Mouse (Mus musculus) MEL (cell line): ENCODE results near the gene 1110008L16Rik. TPM values are rescaled to one million over a fixed set of nuclear protein-coding genes. Genes with fewer than 3 reads are reported as not detected.

Experiments used
- DNase-seq: peaks from one replicate; pipeline ENCODE4 v3.0.0; 2011; ENCODE audit warnings: low read depth, low spot score
- H3K27ac ChIP-seq: 2 replicates; pipeline ENCODE4 v1.5.1; 2012; ENCODE audit warnings: low read depth, mild to moderate bottlenecking, control low read depth, low read length, moderate library complexity; ENCODE audit not compliant: control insufficient read depth
- H3K27me3 ChIP-seq, 2 experiments: fragments of 150-350 bp in 1 of 2; sonication (generic) in 1 of 2; 2 replicates each; pipeline ENCODE4 v1.6.1; 2012; ENCODE audit warnings: low read length in 2 of 2, mild to moderate bottlenecking in 2 of 2, improper control_type of control experiment in 1 of 2, moderate library complexity in 1 of 2; ENCODE audit not compliant: insufficient read depth in 2 of 2, control insufficient read depth in 1 of 2
- H3K36me3 ChIP-seq, 2 experiments: 2 replicates each; pipeline ENCODE4 v1.6.1; 2012 to 2014; ENCODE audit warnings: low read length in 2 of 2, improper control_type of control experiment in 1 of 2, inconsistent platforms in 1 of 2, mild to moderate bottlenecking in 1 of 2; ENCODE audit not compliant: insufficient read depth in 2 of 2, control insufficient read depth in 1 of 2
- H3K4me1 ChIP-seq, 2 experiments: fragments of 150-350 bp in 1 of 2; sonication (generic) in 1 of 2; 2 replicates each; pipeline ENCODE4 v1.6.1; 2012; ENCODE audit warnings: low read length in 2 of 2, improper control_type of control experiment in 1 of 2, mild to moderate bottlenecking in 1 of 2; ENCODE audit not compliant: insufficient read depth in 2 of 2, control insufficient read depth in 1 of 2
- H3K4me3 ChIP-seq, 2 experiments: fragments of 150-350 bp in 1 of 2; sonication (generic) in 1 of 2; 2 replicates each; pipeline ENCODE4 v1.5.1; 2012; ENCODE audit warnings: low read depth in 2 of 2, low read length in 2 of 2, mild to moderate bottlenecking in 2 of 2, moderate library complexity in 2 of 2, control low read depth in 1 of 2, improper control_type of control experiment in 1 of 2; ENCODE audit not compliant: control insufficient read depth in 1 of 2, insufficient read depth in 1 of 2
- H3K79me2 ChIP-seq: 2 replicates; pipeline ENCODE4 v1.6.1; 2012; ENCODE audit warnings: mild to moderate bottlenecking, low read length, moderate library complexity; ENCODE audit not compliant: control insufficient read depth, poor library complexity, insufficient read depth
- H3K9ac ChIP-seq: 2 replicates; pipeline ENCODE4 v1.6.1; 2012; ENCODE audit warnings: low read depth, mild to moderate bottlenecking, control low read depth, low read length, moderate library complexity; ENCODE audit not compliant: control insufficient read depth, poor library complexity, severe bottlenecking
- H3K9me3 ChIP-seq: fragments of 150-350 bp; sonication (generic); replicated peaks from 2 replicates; pipeline ENCODE4 v1.6.1; 2012; ENCODE audit warnings: mild to moderate bottlenecking, low read length, improper control_type of control experiment, moderate library complexity; ENCODE audit not compliant: insufficient read depth
- BHLHE40 ChIP-seq: IDR thresholded peaks from 2 replicates; pipeline ENCODE4 v1.6.1; 2012; ENCODE audit warnings: low read depth, mild to moderate bottlenecking, inconsistent platforms, low read length, improper control_type of control experiment, borderline replicate concordance
- CHD2 ChIP-seq: IDR thresholded peaks from 2 replicates; pipeline ENCODE4 v1.6.1; 2011; ENCODE audit warnings: low read length, improper control_type of control experiment
- CTCF ChIP-seq, 3 experiments: IDR thresholded peaks in 2 of 3; conservative IDR thresholded peaks in 1 of 3; 2 replicates each; pipeline ENCODE4 v1.5.1; 2011 to 2012; ENCODE audit warnings: low read length in 3 of 3, low read depth in 2 of 3, mild to moderate bottlenecking in 2 of 3, improper control_type of control experiment in 1 of 3, inconsistent platforms in 1 of 3, mixed read lengths in 1 of 3, moderate library complexity in 1 of 3; ENCODE audit not compliant: control insufficient read depth in 1 of 3, insufficient read depth in 1 of 3, poor library complexity in 1 of 3, severe bottlenecking in 1 of 3
- EP300 ChIP-seq, 2 experiments: IDR thresholded peaks; 2 replicates each; pipeline ENCODE4 v1.6.1; 2011; ENCODE audit warnings: improper control_type of control experiment in 2 of 2, low read length in 2 of 2, low read depth in 1 of 2, mild to moderate bottlenecking in 1 of 2
- ETS1 ChIP-seq: IDR thresholded peaks from 2 replicates; pipeline ENCODE4 v1.6.1; 2012; ENCODE audit warnings: low read depth, mild to moderate bottlenecking, inconsistent platforms, low read length, improper control_type of control experiment, moderate library complexity
- GATA1 ChIP-seq: IDR thresholded peaks from 2 replicates; pipeline ENCODE4 v1.6.1; 2011; ENCODE audit warnings: low read depth, low read length, improper control_type of control experiment
- HCFC1 ChIP-seq: IDR thresholded peaks from 2 replicates; pipeline ENCODE4 v1.6.1; 2012; ENCODE audit warnings: low read depth, mild to moderate bottlenecking, inconsistent platforms, low read length, improper control_type of control experiment, moderate library complexity
- JUND ChIP-seq: IDR thresholded peaks from 2 replicates; pipeline ENCODE4 v1.6.1; 2011; ENCODE audit warnings: low read depth, mild to moderate bottlenecking, improper control_type of control experiment, low read length
- KAT2A ChIP-seq: conservative IDR thresholded peaks from 2 replicates; pipeline ENCODE4 v1.6.1; 2012; ENCODE audit warnings: low read depth, low read length, improper control_type of control experiment, inconsistent platforms
- MAFK ChIP-seq: IDR thresholded peaks from 2 replicates; pipeline ENCODE4 v1.6.1; 2011; ENCODE audit warnings: low read depth, mild to moderate bottlenecking, low read length, improper control_type of control experiment, borderline replicate concordance
- MAX ChIP-seq: IDR thresholded peaks from 2 replicates; pipeline ENCODE4 v1.6.1; 2011; ENCODE audit warnings: low read length, improper control_type of control experiment
- MEF2A ChIP-seq: IDR thresholded peaks from 2 replicates; pipeline ENCODE4 v1.6.1; 2014; ENCODE audit warnings: low read depth, mild to moderate bottlenecking, inconsistent platforms, low read length, improper control_type of control experiment; ENCODE audit not compliant: poor library complexity, insufficient replicate concordance, severe bottlenecking; ENCODE audit errors: extremely low read depth
- MXI1 ChIP-seq: IDR thresholded peaks from 2 replicates; pipeline ENCODE4 v1.6.1; 2011; ENCODE audit warnings: mild to moderate bottlenecking, low read depth, low read length, improper control_type of control experiment
- MYB ChIP-seq: IDR thresholded peaks from 2 replicates; pipeline ENCODE4 v1.6.1; 2011; ENCODE audit warnings: mild to moderate bottlenecking, low read depth, low read length, improper control_type of control experiment
- MYC ChIP-seq: IDR thresholded peaks from 2 replicates; pipeline ENCODE4 v1.6.1; 2011; ENCODE audit warnings: low read depth, mild to moderate bottlenecking, low read length, improper control_type of control experiment, moderate library complexity
- NRF1 ChIP-seq: IDR thresholded peaks from 2 replicates; pipeline ENCODE4 v1.6.1; 2014; ENCODE audit warnings: low read depth, mild to moderate bottlenecking, inconsistent platforms, low read length, improper control_type of control experiment, moderate library complexity; ENCODE audit not compliant: poor library complexity, insufficient read depth, severe bottlenecking
- POLR2A ChIP-seq, 2 experiments: IDR thresholded peaks; 2 replicates each; pipeline ENCODE4 v1.6.1; 2011 to 2012; ENCODE audit warnings: low read length in 2 of 2, mild to moderate bottlenecking in 2 of 2, control low read depth in 1 of 2, improper control_type of control experiment in 1 of 2, low read depth in 1 of 2, moderate library complexity in 1 of 2; ENCODE audit not compliant: control insufficient read depth in 1 of 2, insufficient read depth in 1 of 2, poor library complexity in 1 of 2
- POLR2AphosphoS5 ChIP-seq: IDR thresholded peaks from 2 replicates; pipeline ENCODE4 v1.6.1; 2012; ENCODE audit warnings: low read depth, borderline replicate concordance, mild to moderate bottlenecking, inconsistent platforms, low read length, moderate library complexity, mixed read lengths
- RAD21 ChIP-seq: IDR thresholded peaks from 2 replicates; pipeline ENCODE4 v1.6.1; 2011; ENCODE audit warnings: mild to moderate bottlenecking, low read depth, low read length, improper control_type of control experiment
- SMC3 ChIP-seq: IDR thresholded peaks from 2 replicates; pipeline ENCODE4 v1.6.1; 2011; ENCODE audit warnings: low read depth, low read length, improper control_type of control experiment
- TCF12 ChIP-seq: IDR thresholded peaks from 2 replicates; pipeline ENCODE4 v1.6.1; 2014; ENCODE audit warnings: low read depth, mild to moderate bottlenecking, inconsistent platforms, low read length, improper control_type of control experiment, moderate library complexity
- USF1 ChIP-seq: IDR thresholded peaks from 2 replicates; pipeline ENCODE4 v1.6.1; 2014; ENCODE audit warnings: low read depth, mild to moderate bottlenecking, inconsistent platforms, low read length, improper control_type of control experiment, moderate library complexity
- ZC3H11A ChIP-seq: IDR thresholded peaks from 2 replicates; pipeline ENCODE4 v1.6.1; 2012; ENCODE audit warnings: low read depth, mild to moderate bottlenecking, inconsistent platforms, low read length, improper control_type of control experiment
- ZMIZ1 ChIP-seq: IDR thresholded peaks from 2 replicates; pipeline ENCODE4 v1.6.1; 2012; ENCODE audit warnings: low read depth, mild to moderate bottlenecking, inconsistent platforms, low read length, improper control_type of control experiment, moderate library complexity
- ZNF384 ChIP-seq: IDR thresholded peaks from 2 replicates; pipeline ENCODE4 v1.6.1; 2012; ENCODE audit warnings: low read depth, mild to moderate bottlenecking, inconsistent platforms, low read length, improper control_type of control experiment
- polyA plus RNA-seq, 2 experiments: library from polyadenylated mRNA; stranded (reverse) in 1 of 2; unstranded in 1 of 2; fragments of >175 nt in 1 of 2; fragments of >200 nt in 1 of 2; gene quantifications; 2 replicates each; pipeline versions ENCODE4 v1.2.1 to v1.2.4; 2012; ENCODE audit warnings: low replicate concordance in 2 of 2, low read depth in 1 of 2; ENCODE audit not compliant: insufficient read length in 2 of 2, insufficient read depth in 1 of 2, missing spikeins in 1 of 2
- total RNA-seq: library from RNA; depleted of rRNA; stranded (reverse); fragments of 300-350 nt; gene quantifications from 2 replicates; pipeline ENCODE4 v1.2.3, GENCODE M21; 2012

Gene 1110008L16Rik
- total and polyA plus RNA-seq, 3 experiments: 24.9 to 26.2 TPM; not detected in 1

GRCm38 (mm10) chr12:55343998-55344397, 44.6 kb downstream of the 1110008L16Rik start:
- H3K79me2 ChIP-seq: 0 out of 2 replicates have a peak, but pooled peaks cover 1% of the 10 kb centered on the region
- no peaks in the 10 kb centered on the region for H3K9me3 ChIP-seq
- no peak for DNase-seq
- TF ChIP-seq ZMIZ1 (no peak), EP300 (IDR thresholded peaks at IDR 0.05; ENCODE audit: low read depth in 1 of 2, low read length in 2 of 2) (no peak), GATA1 (no peak), MYB (no peak), MAX (no peak), ETS1 (no peak), BHLHE40 (no peak), KAT2A (no peak), MXI1 (no peak), MAFK (no peak), HCFC1 (no peak), CTCF (IDR thresholded peaks at IDR 0.05 in 2 of 3, conservative IDR thresholded peaks at IDR 0.05 in 1 of 3; ENCODE audit: control insufficient read depth in 1 of 3, insufficient read depth in 1 of 3, low read depth in 2 of 3, low read length in 3 of 3, poor library complexity in 1 of 3, severe bottlenecking in 1 of 3) (no peak), SMC3 (no peak), RAD21 (no peak), MEF2A (no peak), POLR2A (IDR thresholded peaks at IDR 0.05; ENCODE audit: control insufficient read depth in 1 of 2, insufficient read depth in 1 of 2, low read depth in 1 of 2, low read length in 2 of 2, poor library complexity in 1 of 2) (no peak), USF1 (no peak)
- H3K27ac ChIP-seq: peak overlapping the region; percentile 27
- peak overlapping the region in 1 of 2 experiments; percentile 16; a peak in 1 of 4 replicates for H3K4me3 ChIP-seq
- H3K27me3 ChIP-seq: no peaks in the 10 kb centered on the region
- H3K36me3 ChIP-seq: peaks cover 0 to 28% of the 10 kb centered on the region in 2 experiments; a peak in 3 of 4 replicates
- peaks cover 16 to 21% of the 10 kb centered on the region in 2 experiments for H3K4me1 ChIP-seq
- no peak overlapping the region for H3K9ac ChIP-seq

- no peak for DNase-seq
- H3K79me2 ChIP-seq: 0 out of 2 replicates have a peak, but pooled peaks cover 1% of the 10 kb centered on the region
- peaks cover 19 to 21% of the 10 kb centered on the region in 2 experiments for H3K4me1 ChIP-seq
- no peak overlapping the region for H3K27ac ChIP-seq
- no peak for TF ChIP-seq MXI1
- TF ChIP-seq JUND: no peak
- no peak for TF ChIP-seq ETS1
- TF ChIP-seq USF1: no peak
- no peak for TF ChIP-seq HCFC1
- TF ChIP-seq NRF1: no peak
- no peak for TF ChIP-seq CHD2
- TF ChIP-seq GATA1: no peak
- no peak for TF ChIP-seq MEF2A
- no peak for TF ChIP-seq POLR2AphosphoS5
- TF ChIP-seq MYC: no peak
- no peak for TF ChIP-seq EP300 (IDR thresholded peaks at IDR 0.05; ENCODE audit: low read depth in 1 of 2, low read length in 2 of 2)
- no peak for TF ChIP-seq ZMIZ1
- TF ChIP-seq ZC3H11A: no peak
- TF ChIP-seq TCF12: no peak
- no peak for TF ChIP-seq ZNF384
- H3K27me3 ChIP-seq: no peaks in the 10 kb centered on the region
- peaks cover 0 to 29% of the 10 kb centered on the region in 2 experiments; a peak in 3 of 4 replicates for H3K36me3 ChIP-seq
- H3K9me3 ChIP-seq: no peaks in the 10 kb centered on the region
- H3K4me3 ChIP-seq: no peak overlapping the region
- no peak overlapping the region for H3K9ac ChIP-seq
These were observed 45.2 kb downstream of the 1110008L16Rik start for GRCm38 (mm10) chr12:55344583-55344982.
